Mouse (Mus musculus) heart, postnatal 0 days (tissue): Measurements from ENCODE around the gene Nckap5. TPM values are rescaled to one million over a fixed set of nuclear protein-coding genes. Genes with fewer than 3 reads are reported as not detected.

Source experiments
- ATAC-seq: fragments of 200-750 bp; cut with Nextera tagmentation; 2 replicates; pipeline ENCODE4 v1.8.0; 2017; ENCODE audit warnings: low read depth, moderate number of reproducible peaks, moderate library complexity; ENCODE audit not compliant: insufficient read depth
- DNase-seq: peaks from one replicate; pipeline ENCODE4 v3.0.0-alpha.2; 2016; ENCODE audit warnings: low spot score
- H3K27ac ChIP-seq: fragments of 300-500 bp; sonication (generic); 2 replicates; pipeline ENCODE4 v1.5.1; 2014; ENCODE audit warnings: low read depth, mild to moderate bottlenecking
- H3K27me3 ChIP-seq: fragments of 300-500 bp; sonication (generic); 2 replicates; pipeline ENCODE4 v1.6.1; 2014; ENCODE audit warnings: low read length, mixed read lengths; ENCODE audit not compliant: control insufficient read depth, insufficient read depth
- H3K36me3 ChIP-seq: fragments of 300-500 bp; sonication (generic); replicated peaks from 2 replicates; pipeline ENCODE4 v1.6.1; 2014; ENCODE audit warnings: low read length, mixed read lengths; ENCODE audit not compliant: control insufficient read depth, insufficient read depth
- H3K4me1 ChIP-seq: fragments of 300-500 bp; sonication (generic); 2 replicates; pipeline ENCODE4 v1.6.1; 2014; ENCODE audit warnings: antibody characterized with exemption; ENCODE audit not compliant: control insufficient read depth, insufficient read depth
- H3K4me2 ChIP-seq: fragments of 300-500 bp; sonication (generic); 2 replicates; pipeline ENCODE4 v1.6.1; 2014; ENCODE audit warnings: low read depth, mild to moderate bottlenecking, low read length, moderate library complexity
- H3K4me3 ChIP-seq: fragments of 300-500 bp; sonication (generic); 2 replicates; pipeline ENCODE4 v1.5.1; 2014; ENCODE audit warnings: low read depth, low read length
- H3K9ac ChIP-seq: fragments of 300-500 bp; sonication (generic); replicated peaks from 2 replicates; pipeline ENCODE4 v1.6.1; 2014; ENCODE audit warnings: low read depth, low read length, mixed read lengths
- H3K9me3 ChIP-seq: fragments of 300-500 bp; sonication (generic); replicated peaks from 2 replicates; pipeline ENCODE4 v1.6.1; 2016; ENCODE audit warnings: low read length; ENCODE audit not compliant: control insufficient read depth
- CTCF ChIP-seq: IDR thresholded peaks from 2 replicates; pipeline ENCODE4 v1.5.1; 2016; ENCODE audit warnings: antibody characterized with exemption, control low read depth, low read depth
- EP300 ChIP-seq: IDR thresholded peaks from 2 replicates; pipeline ENCODE4 v1.6.1; 2016; ENCODE audit warnings: antibody characterized with exemption, low read depth
- WGBS: fragments of 180-500 bp; shearing (Covaris S2); extraction: QIAGEN DNeasy Blood & Tissue Kit; methylation state at CpG from one replicate; pipeline ENCODE4 v1.1.7; 2014; 5-methylcytosine and 5-hydroxymethylcytosine counted together
- polyA plus RNA-seq: library from polyadenylated mRNA; unstranded; fragments of >200 nt; fragmentation: Nextera tagmentation; extraction: Ambion mirVana; gene quantifications from 2 replicates; pipeline ENCODE4 v1.2.1, GENCODE M21; 2015
- total RNA-seq: library from RNA; depleted of rRNA; stranded (reverse); fragments of >200 nt; gene quantifications from 2 replicates; pipeline ENCODE4 v1.2.3, GENCODE M21; 2014; ENCODE audit warnings: low replicate concordance

Nckap5 gene
- total and polyA plus RNA-seq, 2 experiments from 2014 or later: 4.6 to 14.5 TPM

DNA sequence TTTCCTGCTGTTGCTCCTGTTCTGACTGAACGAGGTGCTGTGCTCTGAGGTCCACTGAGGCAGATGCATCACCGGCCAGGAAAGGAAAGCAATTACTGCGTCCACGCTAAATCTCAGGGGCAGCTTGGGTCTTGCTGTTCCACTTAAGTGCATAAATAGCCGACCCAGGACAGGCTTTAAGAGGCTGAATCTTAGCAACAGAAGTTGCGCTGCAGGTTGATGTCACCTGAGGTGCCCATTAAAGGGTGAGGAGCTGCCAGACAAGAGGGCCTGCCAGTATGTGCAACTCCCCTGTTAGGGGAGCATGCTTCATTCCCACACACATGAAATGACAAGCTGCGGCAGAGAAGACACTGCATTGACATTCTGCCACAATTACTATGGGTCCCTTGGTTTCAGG lies 282.6 kb downstream of the Nckap5 start:
- DNase-seq: no peak
- Histone ChIP-seq H3K36me3 (no peaks in the 10 kb centered on the region), H3K27me3 (no peaks in the 10 kb centered on the region), H3K4me1 (no peaks in the 10 kb centered on the region), H3K9me3 (no peaks in the 10 kb centered on the region), H3K27ac (no peak overlapping the region), H3K9ac (no peak overlapping the region), H3K4me2 (no peak overlapping the region), H3K4me3 (no peak overlapping the region)
- no peak for ATAC-seq
- no peak for TF ChIP-seq EP300
- TF ChIP-seq CTCF: no peak
- WGBS: 82% methylated on average over 7 of the region's 7 CpGs

DNA sequence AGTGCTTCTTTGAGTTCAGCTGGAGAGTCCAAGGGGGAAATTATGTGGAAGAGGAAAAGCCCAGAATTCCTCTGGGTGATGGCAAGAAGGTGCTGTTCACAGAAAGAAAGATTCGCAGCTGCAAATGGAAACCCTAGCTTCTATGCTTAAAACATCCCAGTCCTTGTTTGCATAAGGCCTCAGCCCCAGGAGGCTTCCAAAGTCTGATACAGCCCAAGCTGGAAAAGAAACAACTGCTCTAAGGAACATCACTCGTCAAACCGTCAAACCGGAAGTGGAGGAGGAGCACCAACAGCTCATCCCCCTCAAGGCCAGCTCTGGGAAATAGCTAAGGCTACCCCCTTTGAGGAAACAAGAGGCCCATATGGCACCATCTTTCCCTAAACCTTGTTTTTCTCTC lies 286.1 kb downstream of the Nckap5 start:
- no peaks in the 10 kb centered on the region for H3K9me3 ChIP-seq
- H3K4me1 ChIP-seq: no peaks in the 10 kb centered on the region
- no peak overlapping the region for H3K4me2 ChIP-seq
- DNase-seq (no peak), ATAC-seq (no peak)
- 53% methylated on average over 4 of the region's 4 CpGs for WGBS
- H3K9ac ChIP-seq: no peak overlapping the region
- H3K36me3 ChIP-seq: no peaks in the 10 kb centered on the region
- no peaks in the 10 kb centered on the region for H3K27me3 ChIP-seq
- TF ChIP-seq EP300 (no peak), CTCF (no peak)
- H3K4me3 ChIP-seq: no peak overlapping the region
- H3K27ac ChIP-seq: no peak overlapping the region

DNA sequence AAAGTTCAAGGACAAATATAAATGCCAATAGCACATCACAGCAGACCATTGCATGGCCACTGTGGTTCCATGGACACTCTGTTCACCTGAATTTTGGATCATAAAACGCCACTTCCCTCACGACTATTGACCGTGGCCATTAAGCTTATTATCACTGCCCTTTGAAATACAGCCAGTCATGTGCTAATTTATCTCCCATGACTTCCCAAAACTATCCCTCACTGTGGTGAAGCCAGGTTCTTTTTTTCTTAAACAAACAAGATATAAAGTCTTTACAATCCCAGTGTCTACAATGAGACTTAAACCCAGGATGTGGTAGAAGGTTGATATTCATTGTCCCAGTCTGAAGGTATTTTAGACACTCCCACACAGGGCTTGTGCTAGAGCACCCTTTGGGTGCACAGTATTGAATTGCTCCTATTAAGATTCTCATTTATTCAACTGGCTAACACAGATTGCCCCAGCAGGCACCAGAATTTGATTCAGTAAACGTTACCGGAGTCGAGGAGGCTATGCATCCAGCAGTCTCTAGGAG lies 293.3 kb downstream of the Nckap5 start:
- Histone ChIP-seq H3K27ac (no peak overlapping the region), H3K27me3 (no peaks in the 10 kb centered on the region), H3K4me1 (no peaks in the 10 kb centered on the region; the same call in 1 of the 2 replicates), H3K9ac (no peak overlapping the region), H3K4me2 (no peak overlapping the region), H3K4me3 (no peak overlapping the region), H3K9me3 (no peaks in the 10 kb centered on the region), H3K36me3 (no peaks in the 10 kb centered on the region)
- TF ChIP-seq EP300 (no peak), CTCF (no peak)
- WGBS: 73% methylated on average over 6 of the region's 6 CpGs
- DNase-seq (no peak), ATAC-seq (no peak)

DNA sequence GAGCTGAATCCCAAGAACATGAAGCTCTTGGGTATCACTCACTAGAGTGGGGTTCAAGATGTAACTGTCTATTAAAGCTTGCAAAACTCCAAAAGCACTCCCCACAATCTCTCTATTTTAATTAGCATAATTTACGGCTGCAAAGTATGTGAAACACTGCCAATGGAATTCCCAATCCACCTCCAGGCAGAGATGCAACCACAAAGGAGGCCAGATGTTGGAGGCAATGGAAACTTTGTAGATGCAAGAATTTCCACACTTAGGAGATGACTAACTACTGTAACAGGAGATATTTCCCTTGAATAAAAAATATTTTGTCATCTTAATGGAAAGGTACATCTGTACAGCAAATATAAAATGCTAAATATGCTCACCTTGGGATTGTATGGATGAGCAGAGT lies 295.1 kb downstream of the Nckap5 start:
- ATAC-seq: no peak
- 64% methylated on average over 1 of the region's 1 CpGs for WGBS
- TF ChIP-seq CTCF: no peak
- TF ChIP-seq EP300: no peak
- H3K9me3 ChIP-seq: no peaks in the 10 kb centered on the region
- no peak overlapping the region for H3K27ac ChIP-seq
- no peaks in the 10 kb centered on the region; the same call in 1 of the 2 replicates for H3K4me1 ChIP-seq
- no peak for DNase-seq
- H3K9ac ChIP-seq: no peak overlapping the region
- no peaks in the 10 kb centered on the region for H3K27me3 ChIP-seq
- H3K4me2 ChIP-seq: no peak overlapping the region
- H3K4me3 ChIP-seq: no peak overlapping the region
- H3K36me3 ChIP-seq: no peaks in the 10 kb centered on the region

DNA sequence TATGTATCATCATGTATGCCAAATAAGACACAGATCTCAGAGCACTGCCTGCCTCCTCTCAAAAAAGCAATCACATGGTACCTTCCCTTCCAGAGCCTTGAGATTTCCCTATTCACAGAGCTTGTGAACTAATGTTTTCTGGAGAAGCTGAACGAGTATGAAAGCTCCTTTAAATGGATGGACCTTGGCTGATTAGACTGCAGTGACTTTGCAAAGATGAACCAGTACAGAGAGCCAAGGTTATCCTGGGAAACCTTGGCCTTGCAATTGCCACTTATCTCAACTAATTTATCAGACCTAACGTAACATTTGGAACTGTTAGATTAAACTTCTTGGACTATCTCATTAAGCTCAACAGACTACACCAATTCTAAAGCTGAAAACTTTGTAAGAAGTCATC lies 296.6 kb downstream of the Nckap5 start:
- H3K9ac ChIP-seq: no peak overlapping the region
- H3K27me3 ChIP-seq: no peaks in the 10 kb centered on the region
- DNase-seq: no peak
- H3K27ac ChIP-seq: no peak overlapping the region
- TF ChIP-seq CTCF (no peak), EP300 (no peak)
- no peak overlapping the region for H3K4me3 ChIP-seq
- no peak for ATAC-seq
- H3K36me3 ChIP-seq: no peaks in the 10 kb centered on the region
- 60% methylated on average over 2 of the region's 2 CpGs for WGBS
- no peaks in the 10 kb centered on the region for H3K9me3 ChIP-seq
- no peaks in the 10 kb centered on the region; the same call in 1 of the 2 replicates for H3K4me1 ChIP-seq
- H3K4me2 ChIP-seq: no peak overlapping the region

DNA sequence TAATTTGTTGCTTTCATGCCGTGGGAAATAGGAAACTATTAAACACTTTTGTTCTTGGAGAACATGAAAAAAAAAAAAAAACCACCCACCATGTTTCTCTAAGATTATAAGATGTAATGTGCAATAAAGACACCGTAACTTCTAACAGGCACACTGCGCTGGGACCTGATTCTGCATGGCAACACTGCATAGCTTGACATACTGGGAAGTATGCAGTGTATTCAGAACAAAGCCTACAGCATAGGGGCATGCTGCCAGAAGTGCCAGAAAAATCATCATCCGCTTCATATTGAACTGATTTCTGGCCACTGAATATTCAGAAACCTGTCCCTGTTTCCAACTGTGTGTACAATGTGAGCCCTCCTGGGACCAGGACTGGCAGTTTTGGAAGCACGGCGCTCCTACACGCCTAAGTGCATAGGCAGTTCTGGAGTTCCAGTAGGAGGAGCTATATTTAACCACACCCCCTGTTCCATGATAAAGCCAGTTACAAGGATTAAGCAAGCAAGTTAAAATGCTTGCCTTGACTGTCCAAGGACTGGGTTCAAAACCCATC lies 302.5 kb downstream of the Nckap5 start:
- H3K4me1 ChIP-seq: no peaks in the 10 kb centered on the region
- H3K36me3 ChIP-seq: no peaks in the 10 kb centered on the region
- 88% methylated on average over 7 of the region's 7 CpGs for WGBS
- H3K4me3 ChIP-seq: no peak overlapping the region
- ATAC-seq (no peak), DNase-seq (no peak)
- H3K4me2 ChIP-seq: no peak overlapping the region
- no peaks in the 10 kb centered on the region for H3K27me3 ChIP-seq
- no peaks in the 10 kb centered on the region for H3K9me3 ChIP-seq
- H3K27ac ChIP-seq: no peak overlapping the region
- TF ChIP-seq CTCF (no peak), EP300 (no peak)
- H3K9ac ChIP-seq: no peak overlapping the region
